Mouse (Mus musculus) spleen, postnatal 4 days (tissue): ENCODE results near the gene Atp1b4.
A peak's percentile ranks its signal among the peaks of the same experiment; 100 is the strongest.
"Not testable (repeated sequence)": the region's sequence is repeated elsewhere in the genome, so short reads cannot be mapped to it uniquely, and the experiment has no call there.

Source experiments
- DNase-seq, 2 experiments: peaks; one replicate each; pipeline ENCODE4 v3.0.0; 2022; ENCODE audit warnings: low spot score in 2 of 2

Atp1b4 gene

DNA sequence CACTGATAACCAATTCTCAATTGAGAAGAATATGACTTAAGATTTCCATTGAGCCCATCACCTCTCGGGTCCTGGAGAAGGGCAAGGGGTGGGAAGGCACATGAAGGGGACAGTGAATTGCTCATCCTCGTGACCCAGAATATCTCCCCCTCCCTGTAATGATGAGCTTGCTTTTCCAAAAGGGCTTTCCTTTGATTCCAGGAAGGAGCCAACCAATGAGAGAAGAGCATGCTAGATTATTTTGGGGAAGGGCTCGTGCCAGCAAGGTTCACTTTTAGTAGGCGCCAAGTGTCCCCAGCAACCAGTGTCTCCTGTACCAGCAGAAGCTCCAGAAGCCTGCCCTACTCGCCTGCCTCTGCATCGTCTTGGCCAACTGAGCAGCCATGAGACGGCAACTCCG, at the start of gene Atp1b4:
Gene Atp1b4, plus strand, starts transcription at position 301 of the 400 bp plus-strand sequence.
- DNase-seq, result no peak

DNA sequence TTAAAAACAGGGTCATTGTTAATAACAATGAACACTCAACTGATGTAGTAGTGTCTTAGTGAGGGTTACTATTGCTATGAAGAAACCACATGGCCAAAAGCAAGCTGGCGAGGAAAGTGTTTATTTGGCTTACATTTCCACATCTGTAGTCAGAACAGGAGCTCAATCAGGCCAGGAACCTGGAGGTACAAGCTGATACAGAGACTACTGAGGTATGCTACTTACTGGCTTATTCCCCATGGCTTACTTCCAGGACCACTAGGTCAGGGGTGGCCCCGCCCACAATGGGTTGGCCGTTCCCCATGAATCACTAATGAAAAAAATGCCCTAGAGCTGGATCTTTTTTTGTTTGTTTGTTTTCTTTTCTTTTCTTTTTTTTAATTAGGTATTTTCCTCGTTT, 7.4 kb upstream of the Atp1b4 start:
- DNase-seq, result no peak

- no peak for DNase-seq
Measured at GRCm38 (mm10) chrX:38311054-38311453, 4.9 kb upstream of the Atp1b4 start.

DNA sequence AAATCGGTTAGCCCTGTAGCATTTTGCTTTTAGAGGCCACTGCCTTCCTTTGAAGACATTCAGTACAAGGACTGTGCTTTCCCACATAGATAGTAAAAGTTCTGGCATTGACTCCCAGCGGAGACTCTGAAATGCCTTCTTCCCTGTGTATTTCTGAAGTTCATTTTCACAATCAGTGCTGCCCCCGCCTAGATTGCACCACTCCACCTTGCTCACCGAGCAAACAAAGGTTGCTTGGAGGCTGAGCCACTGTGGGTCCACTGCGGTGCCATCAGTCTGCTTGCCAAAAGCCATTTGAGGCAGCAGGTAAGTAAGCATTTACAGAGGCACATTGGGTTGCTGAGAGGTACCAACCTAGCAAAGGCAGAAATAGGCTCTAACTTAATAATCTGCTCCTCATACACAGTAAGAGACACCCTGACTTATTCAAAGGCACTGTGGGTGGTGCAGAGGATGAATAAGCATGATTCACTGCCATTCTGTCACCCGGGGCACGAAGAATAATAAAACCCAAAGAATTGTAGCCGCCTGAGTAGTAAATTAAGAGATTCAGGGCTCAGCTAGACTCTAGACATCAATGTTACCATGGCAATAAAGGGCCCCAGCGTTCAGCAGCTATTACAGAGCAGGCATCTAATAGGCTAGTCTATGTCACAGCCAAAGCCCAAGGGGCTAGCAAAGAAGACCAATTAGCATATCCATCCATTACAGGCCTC, 2.9 kb upstream of the Atp1b4 start:
- DNase-seq, result no peak

- DNase-seq, result no peak
Measured at GRCm38 (mm10) chrX:38313626-38314210, 2.3 kb upstream of the Atp1b4 start.

DNA sequence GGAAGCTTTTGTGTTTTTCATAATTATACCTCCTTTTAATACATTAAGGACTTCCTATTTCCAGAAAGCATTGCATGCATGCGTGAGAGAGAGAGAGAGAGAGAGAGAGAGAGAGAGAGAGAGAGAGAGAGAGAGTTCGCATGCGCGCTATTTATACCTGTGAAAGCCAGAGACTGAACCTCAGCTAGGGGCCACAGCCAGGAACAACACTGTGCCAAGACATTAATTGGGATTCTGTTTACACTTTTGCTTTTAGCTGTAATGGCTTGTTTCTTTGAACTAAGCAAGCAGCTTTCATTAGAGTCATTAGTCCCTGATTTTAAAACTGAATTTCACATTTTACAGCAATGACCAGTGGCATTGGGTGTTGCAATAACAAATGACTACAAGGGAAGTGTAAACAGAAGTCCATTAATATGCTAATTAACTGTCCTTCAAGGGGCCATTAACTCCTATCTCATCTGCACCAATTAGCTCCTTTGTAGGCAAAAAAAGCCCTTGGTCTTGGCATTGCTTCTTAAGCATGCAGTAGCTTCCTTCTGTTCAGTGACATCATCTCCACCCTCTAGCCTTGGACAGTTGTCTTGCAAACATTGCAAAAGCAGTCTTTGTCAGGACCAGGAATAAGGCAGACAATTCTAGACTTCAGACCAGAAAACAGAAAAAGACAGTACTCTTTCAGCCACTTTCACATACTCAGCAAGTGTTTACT, 14.9 kb downstream of the Atp1b4 start:
- DNase-seq, result no peak

GRCm38 (mm10) chrX:38334329-38335279, 18.6 kb downstream of the Atp1b4 start:
- DNase-seq, result peak in 1 of 2 experiments; percentile 15

DNA sequence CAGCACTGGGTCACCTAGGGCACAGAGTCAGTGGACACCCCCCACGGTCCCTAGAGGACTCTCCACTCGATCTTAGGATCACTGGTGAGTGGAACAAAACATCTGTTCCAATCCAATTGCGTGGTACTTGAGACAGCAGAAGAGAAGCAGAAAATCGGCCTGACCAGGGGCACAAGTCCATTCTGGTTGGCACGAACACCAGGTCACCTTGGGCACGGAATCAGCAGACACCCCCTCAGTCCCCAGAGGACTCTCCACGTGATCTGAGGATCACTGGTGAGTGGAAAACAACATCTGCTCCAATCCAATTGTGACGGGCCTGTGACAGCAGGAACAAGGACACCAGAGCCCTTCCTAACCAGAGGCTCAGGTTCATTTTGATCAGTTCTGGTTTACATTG, 46.0 kb downstream of the Atp1b4 start:
- DNase-seq, result no peak

GRCm38 (mm10) chrX:38364621-38365020, 48.6 kb downstream of the Atp1b4 start:
- not testable (repeated sequence) for DNase-seq

DNA sequence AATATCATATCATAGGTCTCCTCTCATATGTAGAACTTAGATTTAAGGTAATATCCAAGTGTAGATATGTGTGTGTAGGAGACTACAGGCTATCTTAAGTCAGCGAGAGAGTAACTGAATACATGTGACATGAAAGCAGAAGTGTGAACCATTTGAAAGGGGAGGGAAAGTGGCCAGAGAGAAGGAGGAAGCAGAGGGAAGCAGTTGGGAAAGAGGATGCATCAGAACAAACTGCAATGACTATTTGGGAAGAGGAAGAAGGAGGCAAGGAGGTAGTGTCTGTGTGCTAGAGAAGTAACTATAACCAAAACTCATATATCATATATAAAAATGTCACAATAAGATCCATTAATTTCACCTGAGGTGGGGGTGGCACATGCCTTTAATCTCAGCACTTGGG, 57.2 kb downstream of the Atp1b4 start:
- DNase-seq, result not testable (repeated sequence)
